Mouse (Mus musculus) hindbrain, embryonic 12.5 days (tissue): ENCODE measurements at regions not wholly inside any gene's neighbourhood (a gene's known extent, or its start where the extent isn't known, plus 50 kb on each side); places are given as distances from the start of the nearest gene placed in this dataset.

Experiments used
- ATAC-seq: fragments of 200-750 bp; cut with Nextera tagmentation; 2 replicates; pipeline ENCODE4 v1.8.0; 2017; ENCODE audit warnings: moderate TSS enrichment; ENCODE audit not compliant: low FRiP score
- H3K27ac ChIP-seq: fragments of 300-500 bp; sonication (generic); 2 replicates; pipeline ENCODE4 v1.5.1; 2016; ENCODE audit warnings: mild to moderate bottlenecking
- H3K27me3 ChIP-seq: fragments of 300-500 bp; sonication (generic); 2 replicates; pipeline ENCODE4 v1.6.1; 2016; ENCODE audit warnings: mild to moderate bottlenecking
- H3K36me3 ChIP-seq: fragments of 300-500 bp; sonication (generic); 2 replicates; pipeline ENCODE4 v1.6.1; 2016; ENCODE audit warnings: mild to moderate bottlenecking
- H3K4me1 ChIP-seq: fragments of 300-500 bp; sonication (generic); 2 replicates; pipeline ENCODE4 v1.6.1; 2016
- H3K4me2 ChIP-seq: fragments of 300-500 bp; sonication (generic); replicated peaks from 2 replicates; pipeline ENCODE4 v1.6.1; 2016; ENCODE audit warnings: mild to moderate bottlenecking
- H3K4me3 ChIP-seq: fragments of 300-500 bp; sonication (generic); 2 replicates; pipeline ENCODE4 v1.5.1; 2016; ENCODE audit warnings: mild to moderate bottlenecking
- H3K9ac ChIP-seq: fragments of 300-500 bp; sonication (generic); 2 replicates; pipeline ENCODE4 v1.6.1; 2016; ENCODE audit warnings: mild to moderate bottlenecking, moderate library complexity
- H3K9me3 ChIP-seq: fragments of 300-500 bp; sonication (generic); replicated peaks from 2 replicates; pipeline ENCODE4 v1.6.1; 2016; ENCODE audit warnings: mild to moderate bottlenecking
- WGBS: fragments of 180-500 bp; shearing (Covaris S2); methylation state at CpG from one replicate; pipeline ENCODE4 v1.1.7; 2016; 5-methylcytosine and 5-hydroxymethylcytosine counted together

GRCm38 (mm10) chr9:26611711-26612437 is 121.7 kb upstream of the B3gat1 start:
- H3K9ac ChIP-seq = no peak overlapping the region
- 66% methylated on average over 6 of the region's 6 CpGs for WGBS
- H3K4me3 ChIP-seq = no peak overlapping the region
- no peaks in the 10 kb centered on the region for H3K9me3 ChIP-seq
- no peak for ATAC-seq
- H3K27ac ChIP-seq = no peak overlapping the region
- no peaks in the 10 kb centered on the region for H3K4me1 ChIP-seq
- no peaks in the 10 kb centered on the region for H3K27me3 ChIP-seq
- H3K36me3 ChIP-seq = no peaks in the 10 kb centered on the region
- no peak overlapping the region for H3K4me2 ChIP-seq

- Histone ChIP-seq H3K4me2 (no peak overlapping the region), H3K9ac (no peak overlapping the region), H3K27ac (no peak overlapping the region), H3K9me3 (no peaks in the 10 kb centered on the region), H3K27me3 (no peaks in the 10 kb centered on the region), H3K36me3 (no peaks in the 10 kb centered on the region), H3K4me3 (no peak overlapping the region), H3K4me1 (no peaks in the 10 kb centered on the region)
- ATAC-seq = no peak
- 100% methylated on average over 1 of the region's 1 CpGs for WGBS
Observed at GRCm38 (mm10) chr9:26622840-26623448, 110.6 kb upstream of the B3gat1 start.

- Histone ChIP-seq H3K27me3 (no peaks in the 10 kb centered on the region), H3K4me1 (no peaks in the 10 kb centered on the region), H3K27ac (no peak overlapping the region), H3K36me3 (no peaks in the 10 kb centered on the region), H3K9ac (no peak overlapping the region), H3K9me3 (no peaks in the 10 kb centered on the region), H3K4me2 (no peak overlapping the region), H3K4me3 (no peak overlapping the region)
- WGBS = 79% methylated on average over 2 of the region's 2 CpGs
- ATAC-seq = no peak
Observed at GRCm38 (mm10) chr9:26625171-26625937, 108.2 kb upstream of the B3gat1 start.

- H3K4me1 ChIP-seq = no peaks in the 10 kb centered on the region
- 91% methylated on average over 8 of the region's 8 CpGs for WGBS
- H3K4me2 ChIP-seq = no peak overlapping the region
- no peaks in the 10 kb centered on the region for H3K27me3 ChIP-seq
- no peak overlapping the region for H3K27ac ChIP-seq
- H3K4me3 ChIP-seq = no peak overlapping the region
- H3K36me3 ChIP-seq = no peaks in the 10 kb centered on the region
- H3K9me3 ChIP-seq = no peaks in the 10 kb centered on the region
- H3K9ac ChIP-seq = no peak overlapping the region
- ATAC-seq = no peak
Observed at GRCm38 (mm10) chr9:26632891-26633650, 100.5 kb upstream of the B3gat1 start.

- Histone ChIP-seq H3K36me3 (no peaks in the 10 kb centered on the region), H3K4me3 (no peak overlapping the region), H3K4me2 (no peak overlapping the region), H3K27me3 (no peaks in the 10 kb centered on the region), H3K9me3 (no peaks in the 10 kb centered on the region), H3K27ac (no peak overlapping the region), H3K4me1 (no peaks in the 10 kb centered on the region), H3K9ac (no peak overlapping the region)
- no peak for ATAC-seq
Observed at GRCm38 (mm10) chr9:26635211-26635610, 98.3 kb upstream of the B3gat1 start.

- Histone ChIP-seq H3K36me3 (no peaks in the 10 kb centered on the region), H3K4me3 (no peak overlapping the region), H3K27me3 (no peaks in the 10 kb centered on the region), H3K9ac (no peak overlapping the region), H3K27ac (no peak overlapping the region), H3K4me1 (no peaks in the 10 kb centered on the region), H3K9me3 (no peaks in the 10 kb centered on the region), H3K4me2 (no peak overlapping the region)
- no peak for ATAC-seq
- 90% methylated on average over 2 of the region's 2 CpGs for WGBS
Observed at GRCm38 (mm10) chr9:26638586-26638985, 94.9 kb upstream of the B3gat1 start.

GRCm38 (mm10) chr9:26642302-26642701 is 91.2 kb upstream of the B3gat1 start:
- Histone ChIP-seq H3K9ac (no peak overlapping the region), H3K4me1 (no peaks in the 10 kb centered on the region), H3K27ac (no peak overlapping the region), H3K9me3 (no peaks in the 10 kb centered on the region), H3K4me3 (no peak overlapping the region), H3K27me3 (no peaks in the 10 kb centered on the region), H3K4me2 (no peak overlapping the region), H3K36me3 (no peaks in the 10 kb centered on the region)
- ATAC-seq = no peak
- WGBS = 74% methylated on average over 2 of the region's 2 CpGs

GRCm38 (mm10) chr9:26642831-26643230 is 90.7 kb upstream of the B3gat1 start:
- Histone ChIP-seq H3K27me3 (no peaks in the 10 kb centered on the region), H3K9ac (no peak overlapping the region), H3K4me3 (no peak overlapping the region), H3K9me3 (no peaks in the 10 kb centered on the region), H3K27ac (no peak overlapping the region), H3K4me1 (no peaks in the 10 kb centered on the region), H3K4me2 (no peak overlapping the region), H3K36me3 (no peaks in the 10 kb centered on the region)
- ATAC-seq = no peak
- 84% methylated on average over 4 of the region's 4 CpGs for WGBS

GRCm38 (mm10) chr9:26649506-26649905 is 84.0 kb upstream of the B3gat1 start:
- no peak overlapping the region for H3K9ac ChIP-seq
- H3K27me3 ChIP-seq = no peaks in the 10 kb centered on the region
- ATAC-seq = no peak
- no peaks in the 10 kb centered on the region for H3K36me3 ChIP-seq
- H3K4me2 ChIP-seq = no peak overlapping the region
- 77% methylated on average over 7 of the region's 7 CpGs for WGBS
- H3K4me1 ChIP-seq = no peaks in the 10 kb centered on the region
- H3K9me3 ChIP-seq = no peaks in the 10 kb centered on the region
- H3K27ac ChIP-seq = no peak overlapping the region
- no peak overlapping the region for H3K4me3 ChIP-seq

GRCm38 (mm10) chr9:26652920-26653319 is 80.6 kb upstream of the B3gat1 start:
- Histone ChIP-seq H3K36me3 (no peaks in the 10 kb centered on the region), H3K27me3 (no peaks in the 10 kb centered on the region), H3K27ac (no peak overlapping the region), H3K9ac (no peak overlapping the region), H3K9me3 (no peaks in the 10 kb centered on the region), H3K4me3 (no peak overlapping the region), H3K4me1 (no peaks in the 10 kb centered on the region), H3K4me2 (no peak overlapping the region)
- WGBS = 88% methylated on average over 1 of the region's 1 CpGs
- no peak for ATAC-seq

GRCm38 (mm10) chr9:26659366-26659765 is 74.2 kb upstream of the B3gat1 start:
- no peak overlapping the region for H3K9ac ChIP-seq
- no peaks in the 10 kb centered on the region for H3K36me3 ChIP-seq
- no peak overlapping the region for H3K4me3 ChIP-seq
- no peaks in the 10 kb centered on the region for H3K27me3 ChIP-seq
- no peak overlapping the region for H3K27ac ChIP-seq
- WGBS = 71% methylated on average over 2 of the region's 2 CpGs
- no peaks in the 10 kb centered on the region for H3K9me3 ChIP-seq
- no peak for ATAC-seq
- H3K4me2 ChIP-seq = no peak overlapping the region
- no peaks in the 10 kb centered on the region for H3K4me1 ChIP-seq

- H3K4me2 ChIP-seq = no peak overlapping the region
- H3K27me3 ChIP-seq = no peaks in the 10 kb centered on the region
- H3K27ac ChIP-seq = no peak overlapping the region
- no peaks in the 10 kb centered on the region for H3K4me1 ChIP-seq
- H3K9me3 ChIP-seq = no peaks in the 10 kb centered on the region
- H3K36me3 ChIP-seq = no peaks in the 10 kb centered on the region
- no peak overlapping the region for H3K4me3 ChIP-seq
- no peak overlapping the region for H3K9ac ChIP-seq
- no peak for ATAC-seq
- WGBS = no CpG with 5 or more reads among the region's 1 CpGs
Observed at GRCm38 (mm10) chr9:26663544-26663943, 70.0 kb upstream of the B3gat1 start.
